Mouse (Mus musculus) cortical plate, adult 2 months (tissue): Measurements from ENCODE around the gene Sgsh.

Source experiments
- CTCF ChIP-seq: fragments of 200-500 bp; IDR thresholded peaks from 2 replicates; pipeline ENCODE4 v1.5.1; 2011; ENCODE audit warnings: mild to moderate bottlenecking, control low read depth, low read length; ENCODE audit not compliant: insufficient read depth; ENCODE audit errors: extremely low read depth
- POLR2A ChIP-seq: fragments of 200-500 bp; IDR thresholded peaks from 2 replicates; pipeline ENCODE4 v1.6.1; 2011; ENCODE audit warnings: mild to moderate bottlenecking, low read length, control low read depth; ENCODE audit not compliant: insufficient read depth; ENCODE audit errors: extremely low read depth

- TF ChIP-seq CTCF (no peak), POLR2A (0 out of 2 replicates have a peak, but pooled peaks have one; percentile 7)
Observed at GRCm38 (mm10) chr11:119390271-119391231, 35.2 kb upstream of the Sgsh start.
